Mouse (Mus musculus) c-Kit-positive CD71-positive TER-119-negative erythroid progenitor cells, embryonic 14.5 days (primary cell): ENCODE results near the gene Slc1a2.

Source experiments
- DNase-seq: peaks from one replicate; pipeline ENCODE4 v3.0.0-alpha.2; 2013; ENCODE audit warnings: low read depth

The Slc1a2 gene

GRCm38 (mm10) chr2:102763991-102764390 lies 105.5 kb downstream of the Slc1a2 start:
- no peak for DNase-seq

- no peak for DNase-seq
Measured at GRCm38 (mm10) chr2:102764602-102765374, 106.3 kb downstream of the Slc1a2 start.

GRCm38 (mm10) chr2:102768267-102768666 lies 109.8 kb downstream of the Slc1a2 start:
- DNase-seq = no peak

- no peak for DNase-seq
Measured at GRCm38 (mm10) chr2:102771304-102771703, 112.8 kb downstream of the Slc1a2 start.

GRCm38 (mm10) chr2:102772276-102772675 lies 113.8 kb downstream of the Slc1a2 start:
- no peak for DNase-seq

- no peak for DNase-seq
Measured at GRCm38 (mm10) chr2:102774700-102775099, 116.2 kb downstream of the Slc1a2 start.

GRCm38 (mm10) chr2:102775561-102775960 lies 117.1 kb downstream of the Slc1a2 start:
- no peak for DNase-seq

GRCm38 (mm10) chr2:102778208-102778607 lies 119.7 kb downstream of the Slc1a2 start:
- DNase-seq = no peak

GRCm38 (mm10) chr2:102782751-102783150 lies 124.3 kb downstream of the Slc1a2 start:
- no peak for DNase-seq

GRCm38 (mm10) chr2:102785696-102786095 lies 127.2 kb downstream of the Slc1a2 start:
- no peak for DNase-seq

- DNase-seq = no peak
Measured at GRCm38 (mm10) chr2:102791641-102792040, 133.2 kb downstream of the Slc1a2 start.

- DNase-seq = no peak
Measured at GRCm38 (mm10) chr2:102792804-102793203, 134.3 kb downstream of the Slc1a2 start.

- no peak for DNase-seq
Measured at GRCm38 (mm10) chr2:102795034-102795433, 136.6 kb downstream of the Slc1a2 start.

- DNase-seq = no peak
Measured at GRCm38 (mm10) chr2:102798149-102798548, 139.7 kb downstream of the Slc1a2 start.

GRCm38 (mm10) chr2:102801899-102802298 lies 143.4 kb downstream of the Slc1a2 start:
- no peak for DNase-seq

GRCm38 (mm10) chr2:102804109-102804508 lies 145.7 kb downstream of the Slc1a2 start:
- peak; percentile 7 for DNase-seq

GRCm38 (mm10) chr2:102805283-102805682 lies 146.8 kb downstream of the Slc1a2 start:
- no peak for DNase-seq

GRCm38 (mm10) chr2:102805761-102806496 lies 147.5 kb downstream of the Slc1a2 start:
- no peak for DNase-seq

GRCm38 (mm10) chr2:102807633-102808032 lies 149.2 kb downstream of the Slc1a2 start:
- DNase-seq = no peak

- DNase-seq = no peak
Measured at GRCm38 (mm10) chr2:102809436-102809835, 151.0 kb downstream of the Slc1a2 start.

GRCm38 (mm10) chr2:102812756-102813155 lies 154.3 kb downstream of the Slc1a2 start:
- no peak for DNase-seq

GRCm38 (mm10) chr2:102815289-102815809 lies 156.9 kb downstream of the Slc1a2 start:
- no peak for DNase-seq

- no peak for DNase-seq
Measured at GRCm38 (mm10) chr2:102820225-102820711, 161.8 kb downstream of the Slc1a2 start.
